Mouse (Mus musculus): ENCODE measurements at regions not wholly inside any gene's neighbourhood (a gene's known extent, or its start where the extent isn't known, plus 50 kb on each side); places are given as distances from the start of the nearest gene placed in this dataset.

- no peak for TF ChIP-seq MAFK (IDR thresholded peaks at IDR 0.05; ENCODE audit: insufficient read depth, low read depth, low read length)
- TF ChIP-seq ZNF384 (IDR thresholded peaks at IDR 0.05; ENCODE audit: low read depth, low read length) = no peak
- TF ChIP-seq CHD2 (IDR thresholded peaks at IDR 0.05; ENCODE audit: low read depth, low read length) = no peak
- TF ChIP-seq ZC3H11A (IDR thresholded peaks at IDR 0.05; ENCODE audit: borderline replicate concordance, low read depth, low read length) = no peak
Measured at GRCm38 (mm10) chr4:106163220-106163619, 152.8 kb upstream of the Usp24 start.
